ENCODE assay signal across 10 mouse cellular contexts in the genomic region with DNA sequence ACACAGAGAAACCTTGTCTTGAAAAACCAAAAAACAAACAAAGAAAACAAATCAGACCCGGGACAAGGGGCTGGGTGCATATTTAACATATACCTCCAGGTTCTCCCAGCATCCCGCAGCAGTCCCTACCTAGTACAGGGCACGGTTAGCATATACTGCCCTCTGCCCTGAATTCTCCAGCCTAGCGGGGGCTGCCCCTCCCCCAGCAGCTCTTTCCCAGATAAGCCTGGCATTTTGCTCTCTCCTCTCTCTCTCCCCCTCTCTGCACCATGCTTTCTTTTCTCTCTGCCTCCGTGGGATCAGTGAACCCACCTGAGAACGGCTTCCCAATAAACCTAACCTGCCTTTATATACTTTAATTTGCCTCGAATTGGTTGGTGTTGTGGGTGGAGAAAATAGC. TPM values are rescaled to one million over a fixed set of nuclear protein-coding genes. Genes with fewer than 3 reads are reported as not detected.
DNase-seq lines count a peak whose midpoint lies in the region; ATAC-seq and TF ChIP-seq lines count a peak whose summit lies in the region.
"Had no signal": no experiment of that assay in that cellular context is flagged by ENCODE, and none has a peak within 500 bp of the region (broad histone marks: within the 10 kb centered on the region; RNA-seq: fewer than 3 reads in every experiment).

No protein-coding gene starts in this region.

- H3K9ac ChIP-seq in kidney, embryonic 14.5 days (ENCODE audit: low read depth, low read length), result no peak overlapping the region

- no peak for TF ChIP-seq POLR2A in testis, adult 2 months (IDR thresholded peaks at IDR 0.05; ENCODE audit: control insufficient read depth, low read depth, low read length)

- no peak for DNase-seq in kidney, adult 18-20 months
- DNase-seq in testis, postnatal 10 days (ENCODE audit: low spot score), result no peak
- no peak for DNase-seq in limb, embryonic 10.5 days (ENCODE audit: low spot score)
- no peak for DNase-seq in right cerebral cortex, postnatal 14 days
- DNase-seq in spleen, adult 18-20 months, result no peak
- DNase-seq: thymus, postnatal 36 days had no signal

- TF ChIP-seq CTCF in testis, adult 2 months (IDR thresholded peaks at IDR 0.05; ENCODE audit: control insufficient read depth, insufficient read depth, insufficient replicate concordance, low read depth, low read length), result no peak

- H3K36me3 ChIP-seq in kidney, embryonic 14.5 days (ENCODE audit: control insufficient read depth, insufficient read depth, low read length), result no peaks in the 10 kb centered on the region
- H3K36me3 ChIP-seq in testis, adult 2 months (ENCODE audit: control insufficient read depth, insufficient read depth, low read length), result no peaks in the 10 kb centered on the region
- no peaks in the 10 kb centered on the region for H3K36me3 ChIP-seq in limb, embryonic 10.5 days

- H3K4me2 ChIP-seq in kidney, embryonic 14.5 days (replicated peaks; ENCODE audit: low read depth, low read length), result 0 out of 2 replicates have a peak overlapping the region, but pooled peaks have one; percentile 5

- H3K27me3 ChIP-seq in kidney, embryonic 14.5 days (ENCODE audit: control insufficient read depth, insufficient read depth, low read length), result no peaks in the 10 kb centered on the region
- H3K27me3 ChIP-seq in testis, adult 2 months (ENCODE audit: control insufficient read depth, insufficient read depth, low read length), result no peaks in the 10 kb centered on the region
- H3K27me3 ChIP-seq in limb, embryonic 10.5 days (ENCODE audit: low read depth, poor library complexity, severe bottlenecking), result no peaks in the 10 kb centered on the region

- H3K27ac ChIP-seq in kidney, embryonic 14.5 days (ENCODE audit: low read depth, low read length), result no peak overlapping the region
- peak overlapping the region; percentile 77 for H3K27ac ChIP-seq in testis, adult 2 months (ENCODE audit: control insufficient read depth, insufficient read depth, low read depth, low read length)
- peak overlapping the region; percentile 4; the same call in 1 of the 2 replicates for H3K27ac ChIP-seq in limb, embryonic 10.5 days

- H3K9me3 ChIP-seq in kidney, embryonic 14.5 days (ENCODE audit: control insufficient read depth, low read length), result no peaks in the 10 kb centered on the region
- no peaks in the 10 kb centered on the region for H3K9me3 ChIP-seq in limb, embryonic 10.5 days (replicated peaks)
- H3K9me3 ChIP-seq: G1E; megakaryocyte, embryonic 14.5 days had no signal

- WGBS in kidney, embryonic 14.5 days, result 45% methylated on average over 7 of the region's 7 CpGs
- WGBS in limb, embryonic 10.5 days, result 58% methylated on average over 7 of the region's 7 CpGs

- peaks cover 25% of the 10 kb centered on the region for H3K4me1 ChIP-seq in kidney, embryonic 14.5 days (ENCODE audit: control insufficient read depth, insufficient read depth, low read length)
- H3K4me1 ChIP-seq in testis, adult 2 months (ENCODE audit: control insufficient read depth, insufficient read depth, low read length), result peaks cover 23% of the 10 kb centered on the region
- H3K4me1 ChIP-seq in limb, embryonic 10.5 days, result peaks cover 29% of the 10 kb centered on the region

- H3K4me3 ChIP-seq in kidney, embryonic 14.5 days (ENCODE audit: low read length), result no peak overlapping the region
- H3K4me3 ChIP-seq in testis, adult 2 months (ENCODE audit: control insufficient read depth, low read depth, low read length), result no peak overlapping the region
- H3K4me3 ChIP-seq in limb, embryonic 10.5 days, result no peak overlapping the region
- H3K4me3 ChIP-seq: megakaryocyte, embryonic 14.5 days had no signal

- no peak for ATAC-seq in kidney, embryonic 14.5 days (ENCODE audit: low FRiP score, low TSS enrichment)

RNA-seq across cellular contexts. Expression of a gene that starts 3.6 kb away (rescaled TPM):
- 847 and 943 TPM in 2 replicates for polyA plus RNA-seq in kidney, embryonic 14.5 days (2014; fragmentation: Nextera tagmentation; extraction: Ambion mirVana)
- polyA plus RNA-seq in testis, adult 2 months (2012; rRNA removed), result 849 and 920 TPM in 2 replicates
- 642 and 664 TPM in 2 replicates for polyA plus RNA-seq in limb, embryonic 10.5 days (2016; fragmentation: Nextera tagmentation; extraction: Ambion mirVana)

RNA-seq across cellular contexts. Expression of a gene that starts 11.9 kb away (rescaled TPM):
- polyA plus RNA-seq in kidney, embryonic 14.5 days (2014; fragmentation: Nextera tagmentation; extraction: Ambion mirVana), result 0.54 and 0.61 TPM in 2 replicates
- polyA plus RNA-seq in testis, adult 2 months (2012; rRNA removed), result 0.33 and 0.52 TPM in 2 replicates
- polyA plus RNA-seq in limb, embryonic 10.5 days (2016; fragmentation: Nextera tagmentation; extraction: Ambion mirVana), result 0.76 and 0.94 TPM in 2 replicates

RNA-seq across cellular contexts. Expression of a gene that starts 15.8 kb away (rescaled TPM):
- polyA plus RNA-seq in kidney, embryonic 14.5 days (2014; fragmentation: Nextera tagmentation; extraction: Ambion mirVana), result 0.11 and 0.14 TPM in 2 replicates
- polyA plus RNA-seq in testis, adult 2 months (2012; rRNA removed), result 0.69 and 0.88 TPM in 2 replicates
- polyA plus RNA-seq in limb, embryonic 10.5 days (2016; fragmentation: Nextera tagmentation; extraction: Ambion mirVana), result 0.04 TPM in 1 of 2 replicates, not detected in the other

RNA-seq across cellular contexts. Expression of a gene that starts 18.7 kb away (rescaled TPM):
- 105 and 108 TPM in 2 replicates for polyA plus RNA-seq in kidney, embryonic 14.5 days (2014; fragmentation: Nextera tagmentation; extraction: Ambion mirVana)
- 855 and 952 TPM in 2 replicates for polyA plus RNA-seq in testis, adult 2 months (2012; rRNA removed)
- 209 and 259 TPM in 2 replicates for polyA plus RNA-seq in limb, embryonic 10.5 days (2016; fragmentation: Nextera tagmentation; extraction: Ambion mirVana)

RNA-seq across cellular contexts. Expression of a gene that starts 31.5 kb away (rescaled TPM):
- polyA plus RNA-seq in kidney, embryonic 14.5 days (2014; fragmentation: Nextera tagmentation; extraction: Ambion mirVana), result 85.7 and 90.9 TPM in 2 replicates
- polyA plus RNA-seq in testis, adult 2 months (2012; rRNA removed), result 33.9 and 36.7 TPM in 2 replicates
- 68.0 and 73.0 TPM in 2 replicates for polyA plus RNA-seq in limb, embryonic 10.5 days (2016; fragmentation: Nextera tagmentation; extraction: Ambion mirVana)
